Mouse (Mus musculus): ENCODE data around the gene Plpp1. TPM values are rescaled to one million over a fixed set of nuclear protein-coding genes. Genes with fewer than 3 reads are reported as not detected.

Plpp1 gene
- polyA plus RNA-seq, 2 experiments = 48.8 to 70.9 TPM

DNA sequence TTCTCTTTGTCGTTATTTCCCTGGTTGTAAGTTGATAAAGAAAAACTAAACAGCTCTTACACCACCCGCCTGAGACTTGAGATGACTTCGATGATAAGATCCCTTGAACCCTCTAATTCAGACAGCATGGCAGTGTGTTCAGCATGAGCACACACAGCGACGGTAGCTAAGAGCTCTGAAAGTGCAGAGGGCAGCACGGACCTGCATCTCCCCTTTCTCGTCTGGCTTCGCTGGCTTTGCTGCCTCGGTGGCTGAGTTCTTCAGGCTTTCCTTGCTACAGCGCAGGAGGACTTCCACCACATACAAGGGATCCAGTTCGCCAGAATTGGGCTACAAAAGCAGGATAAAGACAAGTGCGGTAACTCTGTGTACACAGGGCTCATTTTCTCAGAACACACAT, 86.6 kb downstream of the Plpp1 start:
- no peak for DNase-seq (ENCODE audit: low spot score)
- H3K27ac ChIP-seq (replicated peaks; ENCODE audit: low read depth, low read length) = no peak overlapping the region
- no peaks in the 10 kb centered on the region for H3K4me1 ChIP-seq (ENCODE audit: control insufficient read depth, insufficient read depth, low read length)
- no peak for ATAC-seq (ENCODE audit: low FRiP score, low read depth)
- no peaks in the 10 kb centered on the region for H3K27me3 ChIP-seq (ENCODE audit: control insufficient read depth, insufficient read depth, low read length)
- H3K36me3 ChIP-seq (ENCODE audit: control insufficient read depth, insufficient read depth, low read length) = peaks cover 81% of the 10 kb centered on the region
- no peak overlapping the region for H3K4me2 ChIP-seq (replicated peaks; ENCODE audit: low read depth, low read length, severe bottlenecking)
- no peak for TF ChIP-seq POLR2A (IDR thresholded peaks at IDR 0.05; ENCODE audit: borderline replicate concordance, extremely low read depth, insufficient read depth, insufficient read length)
- WGBS = 99% methylated on average over 12 of the region's 12 CpGs
- no peak overlapping the region for H3K4me3 ChIP-seq (replicated peaks; ENCODE audit: low read length)
- H3K9me3 ChIP-seq (ENCODE audit: control insufficient read depth, low read length) = no peaks in the 10 kb centered on the region
- no peak overlapping the region for H3K9ac ChIP-seq (ENCODE audit: low read depth, low read length, severe bottlenecking)

DNA sequence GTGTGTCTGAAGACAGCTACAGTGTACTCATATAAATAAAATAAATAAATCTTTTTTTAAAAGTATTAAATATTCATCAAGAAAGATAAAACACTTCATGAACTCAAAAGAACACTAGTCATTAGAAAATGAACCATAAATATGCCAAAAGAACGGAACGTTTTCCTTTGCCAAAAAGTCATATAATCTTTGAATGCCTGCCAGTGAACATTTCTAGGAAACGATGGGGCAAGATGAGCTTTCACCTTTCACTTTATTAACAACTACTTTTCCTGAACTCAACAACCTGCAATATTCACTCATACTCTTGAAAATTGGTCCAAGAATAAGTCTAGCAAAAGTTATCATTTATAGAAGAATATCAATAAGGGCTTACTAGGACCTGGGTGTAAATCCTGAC, 101.6 kb downstream of the Plpp1 start:
- DNase-seq (ENCODE audit: low spot score) (no peak), ATAC-seq (ENCODE audit: low FRiP score, low read depth) (no peak)
- no peak for TF ChIP-seq POLR2A (IDR thresholded peaks at IDR 0.05; ENCODE audit: borderline replicate concordance, extremely low read depth, insufficient read depth, insufficient read length)
- Histone ChIP-seq H3K27me3 (ENCODE audit: control insufficient read depth, insufficient read depth, low read length) (no peaks in the 10 kb centered on the region), H3K9me3 (ENCODE audit: control insufficient read depth, low read length) (no peaks in the 10 kb centered on the region), H3K4me3 (replicated peaks; ENCODE audit: low read length) (no peak overlapping the region), H3K4me1 (ENCODE audit: control insufficient read depth, insufficient read depth, low read length) (no peaks in the 10 kb centered on the region), H3K4me2 (replicated peaks; ENCODE audit: low read depth, low read length, severe bottlenecking) (no peak overlapping the region), H3K27ac (replicated peaks; ENCODE audit: low read depth, low read length) (no peak overlapping the region), H3K9ac (ENCODE audit: low read depth, low read length, severe bottlenecking) (no peak overlapping the region), H3K36me3 (ENCODE audit: control insufficient read depth, insufficient read depth, low read length) (peaks cover 73% of the 10 kb centered on the region)
- WGBS = 80% methylated on average over 3 of the region's 3 CpGs

DNA sequence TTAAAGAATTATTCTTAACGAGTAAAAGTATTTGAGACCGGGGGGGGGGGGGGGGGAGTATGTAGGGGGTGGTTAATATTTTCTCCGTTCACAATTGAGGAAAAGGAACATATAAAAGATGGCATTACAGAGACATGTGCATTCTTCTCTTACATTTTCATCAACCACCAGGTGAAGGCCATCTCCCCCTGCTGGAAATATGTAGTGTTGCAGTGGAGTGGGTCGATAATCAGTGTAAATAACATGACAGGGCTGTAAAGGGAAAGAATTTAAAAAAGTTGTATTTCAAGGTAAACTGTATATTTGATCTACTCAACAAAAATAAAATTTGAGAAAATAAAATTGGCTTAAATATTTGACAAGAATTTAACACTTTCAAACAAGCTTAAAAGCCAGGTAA, 109.1 kb downstream of the Plpp1 start:
- Histone ChIP-seq H3K27ac (replicated peaks; ENCODE audit: low read depth, low read length) (no peak overlapping the region), H3K4me2 (replicated peaks; ENCODE audit: low read depth, low read length, severe bottlenecking) (no peak overlapping the region), H3K4me1 (ENCODE audit: control insufficient read depth, insufficient read depth, low read length) (no peaks in the 10 kb centered on the region), H3K9me3 (ENCODE audit: control insufficient read depth, low read length) (no peaks in the 10 kb centered on the region), H3K4me3 (replicated peaks; ENCODE audit: low read length) (no peak overlapping the region), H3K27me3 (ENCODE audit: control insufficient read depth, insufficient read depth, low read length) (no peaks in the 10 kb centered on the region), H3K9ac (ENCODE audit: low read depth, low read length, severe bottlenecking) (no peak overlapping the region), H3K36me3 (ENCODE audit: control insufficient read depth, insufficient read depth, low read length) (peaks cover 64% of the 10 kb centered on the region)
- DNase-seq (ENCODE audit: low spot score) (peak; percentile 40), ATAC-seq (ENCODE audit: low FRiP score, low read depth) (no peak)
- no peak for TF ChIP-seq POLR2A (IDR thresholded peaks at IDR 0.05; ENCODE audit: borderline replicate concordance, extremely low read depth, insufficient read depth, insufficient read length)
- WGBS = 68% methylated on average over 4 of the region's 4 CpGs

DNA sequence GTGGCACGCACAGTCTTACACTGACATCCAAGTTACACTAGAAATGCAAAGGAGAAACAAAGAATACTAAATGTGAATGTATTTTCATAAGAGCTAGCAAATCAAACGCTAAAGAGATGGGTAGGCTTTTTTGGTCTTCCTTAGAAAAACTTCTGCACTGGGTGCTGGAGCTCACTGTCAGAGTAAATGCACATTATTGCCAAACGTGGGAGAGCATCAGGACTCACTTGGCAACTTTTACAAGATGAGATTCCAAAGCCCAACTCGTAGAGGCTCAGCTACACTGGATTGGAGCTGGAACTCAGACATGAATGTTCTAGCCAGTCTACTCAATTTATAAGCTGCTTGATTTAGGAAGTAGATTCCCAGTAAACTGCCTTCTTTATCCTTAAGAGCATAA, 109.8 kb downstream of the Plpp1 start:
- H3K27me3 ChIP-seq (ENCODE audit: control insufficient read depth, insufficient read depth, low read length) = no peaks in the 10 kb centered on the region
- H3K27ac ChIP-seq (replicated peaks; ENCODE audit: low read depth, low read length) = no peak overlapping the region
- no peak for ATAC-seq (ENCODE audit: low FRiP score, low read depth)
- no peak overlapping the region for H3K4me3 ChIP-seq (replicated peaks; ENCODE audit: low read length)
- H3K36me3 ChIP-seq (ENCODE audit: control insufficient read depth, insufficient read depth, low read length) = peaks cover 59% of the 10 kb centered on the region
- no peak for TF ChIP-seq POLR2A (IDR thresholded peaks at IDR 0.05; ENCODE audit: borderline replicate concordance, extremely low read depth, insufficient read depth, insufficient read length)
- DNase-seq (ENCODE audit: low spot score) = no peak
- no peaks in the 10 kb centered on the region for H3K4me1 ChIP-seq (ENCODE audit: control insufficient read depth, insufficient read depth, low read length)
- no peaks in the 10 kb centered on the region for H3K9me3 ChIP-seq (ENCODE audit: control insufficient read depth, low read length)
- WGBS = 83% methylated on average over 4 of the region's 4 CpGs
- H3K9ac ChIP-seq (ENCODE audit: low read depth, low read length, severe bottlenecking) = no peak overlapping the region
- no peak overlapping the region for H3K4me2 ChIP-seq (replicated peaks; ENCODE audit: low read depth, low read length, severe bottlenecking)

Other genes with a start within 250 kb of the Plpp1 start
- 0.28 and 0.38 TPM in 2 replicates for gene Il31ra, start 206.4 kb upstream of the Plpp1 start, polyA plus RNA-seq (2012; rRNA removed)
- 0.21 and 0.22 TPM in 2 replicates for gene Il31ra, start 206.4 kb upstream of the Plpp1 start, polyA plus RNA-seq (2014; fragmentation: Nextera tagmentation; extraction: Ambion mirVana)
- 0.56 and 0.73 TPM in 2 replicates for gene Ddx4, start 148.3 kb upstream of the Plpp1 start, polyA plus RNA-seq (2012; rRNA removed)
- 0.48 and 0.96 TPM in 2 replicates for gene Ddx4, start 148.3 kb upstream of the Plpp1 start, polyA plus RNA-seq (2014; fragmentation: Nextera tagmentation; extraction: Ambion mirVana)
- gene Slc38a9, start 140.0 kb upstream of the Plpp1 start, polyA plus RNA-seq (2012; rRNA removed) = 17.8 and 18.5 TPM in 2 replicates
- 16.3 and 18.3 TPM in 2 replicates for gene Slc38a9, start 140.0 kb upstream of the Plpp1 start, polyA plus RNA-seq (2014; fragmentation: Nextera tagmentation; extraction: Ambion mirVana)
- 41.3 and 50.8 TPM in 2 replicates for gene Mtrex, start 126.6 kb downstream of the Plpp1 start, polyA plus RNA-seq (2012; rRNA removed)
- 60.2 and 69.3 TPM in 2 replicates for gene Mtrex, start 126.6 kb downstream of the Plpp1 start, polyA plus RNA-seq (2014; fragmentation: Nextera tagmentation; extraction: Ambion mirVana)
- gene Dhx29, start 126.7 kb downstream of the Plpp1 start, polyA plus RNA-seq (2012; rRNA removed) = 10.4 and 13.2 TPM in 2 replicates
- gene Dhx29, start 126.7 kb downstream of the Plpp1 start, polyA plus RNA-seq (2014; fragmentation: Nextera tagmentation; extraction: Ambion mirVana) = 20.5 and 24.6 TPM in 2 replicates
- gene Ccno, start 187.0 kb downstream of the Plpp1 start, polyA plus RNA-seq (2012; rRNA removed) = 0.60 and 0.80 TPM in 2 replicates
- gene Ccno, start 187.0 kb downstream of the Plpp1 start, polyA plus RNA-seq (2014; fragmentation: Nextera tagmentation; extraction: Ambion mirVana) = 0.22 and 0.29 TPM in 2 replicates
- gene Mcidas, start 193.1 kb downstream of the Plpp1 start, polyA plus RNA-seq (2012; rRNA removed) = not detected in 2 replicates
- gene Mcidas, start 193.1 kb downstream of the Plpp1 start, polyA plus RNA-seq (2014; fragmentation: Nextera tagmentation; extraction: Ambion mirVana) = not detected in 2 replicates
- 0.04 TPM in 1 of 2 replicates, not detected in the other for gene Cdc20b, start 234.3 kb downstream of the Plpp1 start, polyA plus RNA-seq (2012; rRNA removed)
- not detected in 2 replicates for gene Cdc20b, start 234.3 kb downstream of the Plpp1 start, polyA plus RNA-seq (2014; fragmentation: Nextera tagmentation; extraction: Ambion mirVana)
- gene Gpx8, start 245.6 kb downstream of the Plpp1 start, polyA plus RNA-seq (2012; rRNA removed) = 76.4 and 132 TPM in 2 replicates
- gene Gpx8, start 245.6 kb downstream of the Plpp1 start, polyA plus RNA-seq (2014; fragmentation: Nextera tagmentation; extraction: Ambion mirVana) = 218 and 220 TPM in 2 replicates

All from limb, embryonic 14.5 days (tissue).